Mouse (Mus musculus): ENCODE measurements at regions not wholly inside any gene's neighbourhood (a gene's known extent, or its start where the extent isn't known, plus 50 kb on each side); places are given as distances from the start of the nearest gene placed in this dataset.
"Not testable (repeated sequence)": the region's sequence is repeated elsewhere in the genome, so short reads cannot be mapped to it uniquely, and the experiment has no call there.

DNA sequence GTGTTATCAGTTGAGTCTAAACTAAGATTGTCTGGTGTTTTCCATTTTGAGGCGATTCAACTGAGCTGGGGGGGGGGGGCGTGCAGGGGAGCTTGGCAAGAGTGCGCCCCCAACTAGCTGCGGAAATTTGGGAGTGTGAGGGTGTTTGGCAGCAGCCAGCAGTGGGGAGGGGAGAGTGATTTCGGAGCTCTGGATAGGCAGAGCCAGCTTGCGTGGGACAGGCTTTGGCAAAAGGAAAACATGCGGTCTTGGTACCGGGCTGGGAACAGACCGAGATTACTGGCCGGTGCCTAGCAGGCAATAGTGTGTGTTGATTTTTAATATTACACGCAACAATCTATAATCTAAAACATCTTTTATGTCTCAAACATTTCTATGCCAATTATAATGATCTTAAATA lies 199.4 kb upstream of the Cdk6 start:
- not testable (repeated sequence) for DNase-seq

DNA sequence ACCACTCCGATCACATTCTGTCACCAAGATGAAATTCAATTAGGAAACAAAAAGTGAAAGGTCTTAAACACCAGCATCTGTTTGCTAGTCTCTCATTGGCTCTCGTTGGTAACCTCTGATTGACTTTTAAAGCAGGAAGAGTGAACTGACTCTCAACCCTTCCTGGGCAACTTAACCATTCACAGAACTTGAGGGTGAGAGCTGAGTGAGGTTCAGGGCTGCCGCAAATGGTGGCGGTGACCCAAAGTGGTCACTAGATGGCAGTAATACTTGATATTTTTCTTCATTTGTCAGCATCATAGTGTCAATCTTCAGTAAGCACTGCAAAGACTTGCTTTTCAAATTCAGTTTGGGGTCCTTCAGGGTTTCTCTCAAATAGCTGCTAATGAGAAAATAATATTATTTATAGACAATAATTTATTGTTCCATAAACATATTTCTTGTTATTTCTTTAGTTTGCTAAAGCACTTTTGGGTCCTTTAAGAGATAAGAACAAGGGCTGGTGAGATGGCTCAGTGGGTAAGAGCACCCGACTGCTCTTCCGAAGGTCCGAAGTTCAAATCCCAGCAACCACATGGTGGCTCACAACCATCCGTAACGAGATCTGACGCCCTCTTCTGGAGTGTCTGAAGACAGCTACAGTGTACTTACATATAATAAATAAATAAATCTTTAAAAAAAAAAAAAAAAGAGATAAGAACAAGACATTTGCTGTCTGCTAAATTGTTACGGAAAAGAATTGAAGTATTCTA lies 194.6 kb upstream of the Cdk6 start:
- not testable (repeated sequence) for DNase-seq

DNA sequence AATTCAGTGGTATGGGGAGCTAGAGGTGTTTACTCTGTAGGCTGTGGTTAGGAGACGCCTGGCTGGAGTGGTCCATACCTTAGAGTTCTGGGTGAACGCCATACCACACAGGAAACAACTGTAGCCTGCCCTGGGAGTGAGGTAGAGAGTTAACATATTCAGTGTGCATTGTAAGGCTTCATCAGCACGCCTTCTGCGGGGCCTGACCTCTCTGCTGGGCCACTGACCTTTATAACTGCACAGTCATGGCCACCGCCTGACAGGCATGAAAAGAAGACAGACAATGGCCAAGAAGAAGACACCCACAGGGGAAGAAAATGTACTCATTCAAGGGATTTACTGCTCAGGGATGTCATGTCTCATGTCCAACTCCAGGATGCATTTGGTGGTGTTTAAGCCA lies 191.4 kb upstream of the Cdk6 start:
- DNase-seq: not testable (repeated sequence)

DNA sequence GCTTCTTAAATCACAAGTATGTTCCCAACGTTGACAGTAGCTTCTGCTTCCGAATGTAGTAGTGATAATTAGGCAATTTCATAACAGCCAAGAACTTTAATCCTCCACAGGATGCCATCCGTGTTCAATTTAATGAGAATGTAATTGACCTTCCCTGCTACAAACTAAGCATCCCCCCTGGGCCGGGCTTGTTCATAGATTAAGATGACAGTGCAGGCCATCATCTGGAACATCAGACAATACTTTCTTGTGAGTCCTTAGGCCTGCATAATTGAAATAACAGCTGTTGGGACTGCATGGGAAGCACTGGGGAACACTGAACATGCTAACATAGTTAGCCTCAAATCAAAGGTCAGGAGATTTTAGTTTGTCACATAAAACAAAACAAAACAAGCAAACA lies 190.5 kb upstream of the Cdk6 start:
- not testable (repeated sequence) for DNase-seq

DNA sequence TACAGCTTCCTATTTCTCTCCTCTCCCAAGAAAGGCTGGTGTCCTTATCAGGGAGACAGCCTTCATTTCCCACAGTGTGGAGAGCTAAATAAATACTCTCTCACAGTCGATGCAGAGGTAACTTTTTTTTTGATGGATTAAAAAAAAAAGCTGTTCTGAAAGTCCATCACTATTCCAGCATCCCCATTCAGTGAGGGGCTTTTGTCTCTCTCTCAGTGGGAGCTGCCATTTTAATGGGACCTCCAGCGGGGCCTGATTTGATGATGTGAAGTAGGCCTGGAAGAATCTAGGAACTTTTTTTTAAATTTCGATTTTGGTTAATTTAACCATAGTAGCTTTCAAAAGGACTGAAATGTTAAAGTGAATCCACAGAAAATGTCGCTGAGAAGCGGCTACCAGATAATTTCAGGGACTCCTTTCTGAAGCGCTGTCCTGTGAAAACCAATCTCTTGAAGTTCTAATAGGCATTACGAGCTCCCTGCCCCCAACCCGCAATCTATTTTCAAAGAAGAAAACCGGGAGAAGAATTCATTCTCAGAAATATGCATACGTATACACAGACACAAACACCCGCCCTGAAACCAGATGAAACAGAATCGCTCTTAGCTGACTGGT lies 189.6 kb upstream of the Cdk6 start:
- not testable (repeated sequence) for DNase-seq

DNA sequence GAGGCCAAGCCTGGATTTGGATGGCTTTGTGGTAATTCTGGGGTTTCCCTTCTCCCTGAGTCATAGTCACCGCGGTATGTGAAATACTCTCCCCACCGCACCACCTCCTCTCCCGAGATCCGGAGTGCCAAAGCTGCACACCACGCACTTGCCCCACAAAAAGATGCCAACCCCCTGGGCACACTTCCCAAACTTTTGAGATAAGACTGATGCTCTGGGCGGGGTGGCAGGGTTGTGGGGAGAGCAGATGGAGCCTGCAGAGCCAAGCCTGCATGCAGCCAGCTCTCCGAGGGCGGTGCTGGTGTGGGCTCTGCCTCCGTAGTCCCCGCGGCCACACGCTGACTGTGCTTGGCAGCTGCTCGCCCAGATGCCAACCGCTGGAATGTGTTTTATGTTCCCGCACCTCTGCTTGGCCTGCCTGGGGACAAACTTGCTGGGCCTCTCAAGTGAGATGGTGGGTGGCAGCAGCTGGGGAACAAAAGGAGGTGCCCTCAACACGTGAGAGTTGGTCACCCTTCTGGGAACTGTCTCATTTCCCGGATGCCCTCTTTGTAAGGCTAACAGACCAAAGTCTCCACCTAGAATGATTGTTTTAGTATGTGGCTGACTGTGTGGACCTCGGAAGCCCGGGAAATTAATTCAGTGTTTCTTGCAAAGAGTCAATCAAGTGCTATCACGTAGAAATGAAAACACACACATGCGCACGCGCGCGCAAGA lies 189.0 kb upstream of the Cdk6 start:
- peak; percentile 8 for DNase-seq

DNA sequence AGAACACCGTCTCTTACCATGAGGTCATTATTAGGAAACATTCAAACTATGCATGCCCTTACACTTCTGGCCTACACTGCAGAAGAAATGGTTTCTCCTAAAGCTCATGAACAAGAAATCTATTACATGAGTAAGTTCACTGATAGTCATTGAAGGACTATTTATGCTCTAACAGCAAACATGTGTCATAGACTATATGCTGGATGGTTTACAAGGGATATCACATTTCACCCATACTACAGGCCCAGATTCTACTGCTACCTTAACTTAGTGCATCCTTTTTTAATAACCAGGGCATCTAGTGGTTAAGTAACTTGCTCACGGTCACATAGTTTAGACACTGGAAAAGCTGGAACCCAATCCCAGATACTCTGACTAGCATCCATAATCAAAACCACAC lies 175.8 kb upstream of the Cdk6 start:
- not testable (repeated sequence) for DNase-seq

DNA sequence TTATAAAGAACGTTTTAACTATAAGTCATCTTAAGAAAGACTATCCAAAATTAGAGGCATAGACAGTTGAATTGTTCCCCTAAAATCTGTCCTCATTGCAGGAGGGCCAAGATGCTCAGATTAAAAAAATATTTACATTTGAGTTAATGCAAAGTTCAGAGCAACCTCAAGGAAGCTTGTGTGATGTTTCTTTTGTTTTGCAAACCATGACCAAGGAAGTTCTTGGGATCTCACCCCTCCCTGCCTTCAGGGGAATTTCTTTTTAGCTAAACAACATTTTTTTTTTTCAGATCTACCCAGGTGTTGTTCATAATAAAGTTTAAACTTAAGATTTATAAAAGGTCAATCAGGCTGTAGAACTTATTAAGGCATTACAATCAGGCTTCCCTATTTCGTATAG lies 174.8 kb upstream of the Cdk6 start:
- DNase-seq: not testable (repeated sequence)

DNA sequence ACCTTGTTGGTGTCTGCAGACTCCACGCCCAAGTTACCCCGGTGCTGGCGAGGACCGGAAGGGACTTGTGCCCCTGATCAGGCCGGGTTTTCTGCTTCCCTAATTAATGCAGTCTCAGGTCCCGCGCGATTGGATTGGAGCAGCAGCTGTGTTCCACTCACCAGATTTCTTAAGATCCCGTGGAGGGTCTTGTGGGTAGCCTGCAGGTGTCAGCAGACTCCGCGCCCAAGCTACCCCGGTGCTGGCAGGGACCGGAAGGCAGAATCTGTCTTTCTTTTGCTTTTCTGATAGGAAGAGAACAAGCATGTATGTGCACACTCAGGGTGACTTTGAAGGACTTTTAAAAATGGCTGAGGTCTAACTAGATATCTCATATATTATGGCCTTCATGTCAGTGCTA lies 147.7 kb upstream of the Cdk6 start:
- not testable (repeated sequence) for DNase-seq

DNA sequence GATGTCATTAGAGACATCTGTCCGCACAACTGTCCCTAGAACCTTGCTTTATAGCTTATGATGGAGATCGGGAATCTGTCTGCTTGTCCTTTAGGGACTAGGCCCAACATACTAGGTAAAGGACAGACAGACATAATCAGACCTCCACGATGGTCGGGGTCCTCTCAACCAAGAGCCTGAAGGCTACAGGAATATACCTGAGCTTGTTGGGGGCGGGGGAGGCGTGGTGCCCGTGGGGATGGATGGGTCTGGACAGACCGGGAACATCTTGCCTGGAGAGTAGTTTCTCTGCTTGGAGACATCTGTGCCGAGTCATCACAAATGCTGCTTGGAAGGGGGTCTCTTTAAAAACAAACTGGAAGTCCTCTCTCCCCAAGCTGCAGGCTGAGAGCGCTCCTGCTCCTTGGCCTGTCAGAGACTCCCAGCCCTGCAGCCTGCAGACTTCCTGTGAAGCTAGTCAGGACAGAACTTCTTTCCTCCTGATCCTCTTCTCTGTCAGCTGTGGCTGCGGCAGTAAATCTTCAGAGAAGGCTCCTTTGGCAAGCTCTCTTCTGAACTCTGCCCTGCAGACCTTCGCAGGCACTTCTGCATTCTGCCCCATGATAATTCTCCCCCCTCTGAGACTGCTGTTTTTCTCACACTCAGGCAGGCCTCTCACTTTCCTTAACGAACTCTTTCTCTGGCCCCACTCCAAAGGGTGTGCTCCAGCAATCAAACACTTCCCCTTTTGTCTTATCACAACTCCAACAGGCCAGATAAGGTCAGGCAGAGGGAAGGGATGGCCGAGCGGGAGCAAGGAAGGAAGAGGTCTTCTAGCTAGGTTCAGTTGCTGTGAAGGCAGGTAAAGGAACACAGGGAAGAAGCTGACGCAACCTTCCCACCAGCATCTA lies 143.1 kb upstream of the Cdk6 start:
- DNase-seq: peak; percentile 17

DNA sequence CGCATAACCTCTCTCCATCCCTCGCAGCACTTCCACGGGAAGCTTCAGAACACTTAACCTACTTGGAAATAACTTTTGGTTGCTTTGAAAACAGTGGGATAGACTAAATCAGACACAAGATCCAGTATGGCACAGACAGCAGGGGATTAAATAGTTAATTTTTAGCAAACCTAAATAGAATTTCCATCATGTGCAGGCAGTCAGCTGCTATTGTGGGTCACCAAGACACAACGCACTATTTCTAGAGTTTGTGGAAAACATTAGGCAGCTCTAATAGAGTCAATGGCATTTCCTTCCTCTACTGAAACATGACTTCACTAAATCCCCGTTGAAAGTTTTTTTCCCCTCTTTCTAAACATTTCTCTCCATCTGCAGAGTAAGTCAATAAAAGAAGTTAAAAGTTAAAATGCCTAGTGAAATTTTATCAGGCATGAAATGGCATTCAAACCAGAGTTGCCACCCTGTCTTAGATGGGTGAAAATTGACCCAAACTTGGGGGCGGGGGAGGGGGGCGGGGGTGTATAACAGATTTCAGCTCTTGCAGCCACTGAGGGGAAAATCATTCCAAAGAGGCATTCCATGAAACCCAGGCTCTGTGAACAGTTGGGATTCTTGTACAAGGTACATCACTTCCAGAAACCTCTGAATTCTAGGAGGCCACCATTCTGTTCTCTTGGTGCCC lies 142.3 kb upstream of the Cdk6 start:
- not testable (repeated sequence) for DNase-seq

DNA sequence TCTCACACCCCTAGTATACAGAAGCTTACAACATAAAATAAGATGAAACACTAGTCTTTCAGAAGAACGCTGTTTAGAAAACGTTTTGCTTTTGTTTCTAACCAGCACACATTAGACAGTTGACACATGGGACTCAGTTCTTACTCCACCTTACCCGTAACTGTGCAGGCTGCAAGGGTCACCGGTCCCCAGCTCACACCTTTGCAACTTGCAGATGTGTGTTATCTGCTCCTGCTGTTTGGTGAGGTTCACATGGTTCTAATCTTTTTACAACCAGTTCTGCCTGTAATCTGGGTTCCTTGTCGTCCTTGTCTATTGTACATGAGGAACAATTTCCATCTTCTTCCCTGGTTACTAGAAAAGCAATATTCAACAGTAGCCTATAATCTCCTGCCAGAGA lies 135.1 kb upstream of the Cdk6 start:
- DNase-seq: not testable (repeated sequence)

DNA sequence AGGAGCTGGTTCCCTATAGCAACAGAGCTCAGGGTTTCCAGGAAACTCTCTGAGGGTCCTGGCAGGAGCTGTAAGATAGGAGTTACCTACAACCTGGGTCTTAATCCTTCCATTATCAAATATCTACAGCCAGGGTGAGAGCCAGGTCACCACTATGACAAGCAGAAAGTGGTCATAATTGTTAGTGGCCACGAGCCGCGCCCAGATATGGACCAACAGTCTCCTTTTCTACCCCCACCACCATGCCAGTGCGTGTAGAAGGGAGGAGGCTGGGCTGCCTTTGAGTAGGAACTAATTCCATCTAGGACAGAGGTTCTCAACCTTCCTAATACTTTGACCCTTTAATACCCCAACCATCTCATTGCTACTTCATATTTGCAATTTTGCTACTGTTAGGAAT lies 133.0 kb upstream of the Cdk6 start:
- not testable (repeated sequence) for DNase-seq

DNA sequence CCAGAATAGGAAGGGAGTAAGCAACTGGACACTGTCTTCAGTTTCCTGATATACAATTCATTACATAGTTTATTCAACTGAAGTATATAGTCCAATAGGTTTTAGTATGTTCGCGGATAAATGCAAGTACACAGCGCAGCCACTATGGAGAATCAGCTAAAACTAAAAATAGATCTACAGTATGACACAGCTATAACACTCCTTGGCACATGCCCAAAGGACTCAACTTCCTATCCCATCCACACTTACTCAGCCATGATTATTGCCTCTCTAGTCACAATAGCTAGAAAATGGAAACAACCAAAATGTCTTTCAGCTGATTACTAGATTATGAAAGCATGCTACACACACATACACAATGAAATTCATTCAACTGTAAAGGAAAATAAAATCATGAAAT lies 130.0 kb upstream of the Cdk6 start:
- DNase-seq: no peak

DNA sequence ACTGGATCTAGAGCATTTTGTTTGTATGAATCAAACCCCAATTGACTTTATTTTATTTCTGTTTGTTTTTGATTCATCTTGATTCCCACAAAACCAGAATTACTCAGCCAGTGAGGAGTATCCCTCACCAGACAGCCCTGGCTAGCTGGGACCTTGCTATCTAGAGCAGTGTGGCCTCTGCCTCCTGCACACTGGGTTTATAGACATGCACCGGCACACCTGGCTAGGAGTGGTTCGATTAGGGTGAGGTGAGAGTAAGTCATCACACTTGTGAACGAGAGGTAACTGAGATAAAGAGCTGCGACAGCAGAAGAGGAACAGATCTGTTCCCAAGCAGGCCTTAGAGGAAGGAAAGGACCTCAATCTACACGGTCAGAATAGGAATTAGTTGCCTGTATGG lies 125.2 kb upstream of the Cdk6 start:
- DNase-seq: no peak

DNA sequence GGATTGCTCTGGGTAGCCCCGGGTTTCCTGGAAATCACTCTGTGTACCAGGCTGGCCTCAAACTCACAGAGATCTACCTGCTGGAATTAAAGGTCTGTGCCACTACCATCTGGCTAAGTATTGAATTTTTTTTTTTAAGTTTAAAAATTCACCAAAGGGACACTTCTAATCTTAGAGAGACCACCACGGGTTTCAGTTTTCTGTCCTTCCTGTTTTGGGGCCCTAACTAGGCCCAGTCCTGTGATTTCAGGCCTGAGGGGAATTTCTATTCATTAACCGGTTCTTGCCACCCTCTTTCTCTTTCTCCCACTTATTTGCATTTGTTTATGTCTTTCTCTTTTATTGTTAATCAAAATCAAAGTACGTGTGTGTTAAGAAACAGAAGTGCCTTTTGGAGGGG lies 122.1 kb upstream of the Cdk6 start:
- no peak for DNase-seq

DNA sequence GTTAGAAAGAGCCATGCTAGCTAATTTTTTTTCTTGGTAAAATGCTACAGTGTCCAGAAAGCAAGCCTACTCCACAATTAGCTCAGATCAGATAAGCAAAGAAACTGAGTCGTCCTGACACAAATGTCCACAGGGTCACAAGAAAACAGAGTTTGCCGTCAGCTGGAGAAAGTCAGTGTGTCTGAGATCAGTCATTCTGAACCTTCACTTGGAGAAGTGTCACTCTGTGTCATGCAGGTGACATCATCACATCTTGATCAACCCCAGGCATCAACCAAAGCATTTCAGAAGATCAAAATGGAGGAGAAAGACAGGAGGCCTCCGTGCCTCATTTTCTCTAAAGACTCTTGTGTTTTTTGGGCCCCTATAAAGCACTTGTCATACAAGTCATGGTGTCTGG lies 121.5 kb upstream of the Cdk6 start:
- DNase-seq: no peak

DNA sequence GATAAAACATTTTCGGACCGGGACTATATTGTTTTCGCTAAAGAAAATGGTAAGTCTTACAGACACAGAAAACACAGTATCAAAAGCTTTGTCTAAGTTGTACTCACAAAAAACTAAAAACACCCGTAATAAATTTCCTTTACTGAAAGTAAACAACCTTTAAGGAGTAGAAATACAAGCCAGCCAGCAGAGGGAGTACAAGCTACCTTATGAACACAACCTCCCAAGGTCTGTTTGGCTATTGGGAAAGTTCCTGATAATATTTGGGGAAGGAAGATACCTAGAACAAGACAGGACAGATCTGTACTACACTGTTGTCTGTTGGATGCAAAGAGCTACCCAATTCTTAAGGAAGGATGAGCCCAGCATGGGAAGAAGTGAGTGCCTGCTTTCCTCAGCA lies 117.5 kb upstream of the Cdk6 start:
- DNase-seq: not testable (repeated sequence)

DNA sequence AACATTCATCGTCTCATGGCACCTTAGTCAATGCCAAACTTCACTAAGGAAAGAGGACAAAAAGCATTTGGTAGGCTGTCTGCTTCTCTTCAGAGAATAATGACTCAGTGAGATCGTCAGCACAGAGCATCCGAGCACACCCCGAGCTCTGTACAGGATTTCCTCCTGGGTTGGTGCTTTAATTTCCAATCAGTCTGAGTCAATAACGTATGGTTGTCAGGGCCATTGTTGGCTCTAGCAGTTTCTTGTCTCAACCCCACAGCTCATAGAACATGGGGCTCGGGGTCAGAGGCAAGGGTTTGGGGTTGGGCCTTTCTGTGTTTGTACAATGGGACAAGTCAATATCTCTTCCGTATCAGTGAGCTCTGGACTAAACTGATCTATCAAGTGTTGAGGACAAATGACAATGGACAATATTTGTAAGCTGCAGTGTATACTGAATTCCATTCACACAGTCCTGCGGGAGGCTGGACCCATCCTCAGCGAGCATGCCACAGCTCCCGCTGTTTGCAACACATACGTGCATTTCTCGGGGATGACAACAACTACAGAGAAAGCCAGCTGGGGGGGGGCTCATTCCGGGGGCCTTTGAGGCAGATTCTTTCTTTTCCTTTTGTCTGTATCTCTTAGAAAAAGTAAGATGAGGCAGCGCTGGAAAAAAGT lies 116.8 kb upstream of the Cdk6 start:
- DNase-seq: not testable (repeated sequence)

DNA sequence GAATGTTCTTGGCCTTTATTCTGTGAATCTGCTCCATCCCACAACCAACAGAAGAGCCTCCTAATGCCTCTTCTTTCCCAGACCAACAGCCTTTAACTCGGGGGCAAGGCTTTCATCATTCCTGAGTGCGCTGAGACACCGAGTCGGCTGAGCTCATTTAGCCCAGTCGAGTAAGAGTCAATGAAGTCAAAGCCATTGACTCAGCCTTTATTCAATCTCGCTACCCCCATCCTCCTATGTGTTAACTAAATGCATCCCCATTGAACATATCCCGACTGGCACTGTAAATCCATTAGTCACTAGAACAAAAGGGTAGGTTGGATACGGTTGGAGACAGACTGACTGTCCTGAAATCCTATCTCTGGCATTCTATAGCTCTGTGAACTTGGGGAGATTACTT lies 115.9 kb upstream of the Cdk6 start:
- not testable (repeated sequence) for DNase-seq

DNA sequence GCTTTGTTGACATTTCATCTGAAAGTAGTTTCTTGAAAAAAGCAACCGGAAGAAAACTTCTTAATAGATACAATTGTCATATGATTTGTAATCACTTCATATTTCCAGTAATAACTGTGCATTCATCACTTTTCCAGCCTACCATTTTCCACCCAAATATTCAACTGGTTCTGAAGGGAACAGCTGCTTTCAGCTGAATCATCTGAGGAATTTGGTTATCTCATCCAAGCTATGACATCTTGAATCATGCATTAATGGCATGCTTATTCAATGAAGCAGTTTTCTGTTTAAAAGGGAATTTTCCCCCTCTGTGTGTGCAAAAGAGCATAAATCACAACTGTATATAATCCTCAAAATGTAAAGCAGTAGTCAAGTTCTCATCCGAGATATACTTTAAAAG lies 97.2 kb upstream of the Cdk6 start:
- not testable (repeated sequence) for DNase-seq

All from gastrocnemius, postnatal 25 days (tissue).